Mouse (Mus musculus) liver, adult 2 months (tissue): ENCODE measurements at regions not wholly inside any gene's neighbourhood (a gene's known extent, or its start where the extent isn't known, plus 50 kb on each side); places are given as distances from the start of the nearest gene placed in this dataset.

ENCODE experiments used
- DNase-seq: peaks from one replicate; pipeline ENCODE4 v3.0.0-alpha.2; 2011; ENCODE audit warnings: low read depth, low spot score; ENCODE audit errors: extremely low read depth
- H3K27ac ChIP-seq: fragments of 200-500 bp; replicated peaks from 2 replicates; pipeline ENCODE4 v1.5.1; 2012; ENCODE audit warnings: low read depth, mild to moderate bottlenecking, control low read depth, inconsistent platforms, low read length; ENCODE audit not compliant: insufficient read depth
- H3K27me3 ChIP-seq: fragments of 200-500 bp; 2 replicates; pipeline ENCODE4 v1.6.1; 2012; ENCODE audit warnings: mild to moderate bottlenecking, moderate library complexity, low read length, inconsistent platforms; ENCODE audit not compliant: control insufficient read depth, insufficient read depth
- H3K36me3 ChIP-seq: fragments of 200-500 bp; 2 replicates; pipeline ENCODE4 v1.6.1; 2012; ENCODE audit warnings: low read length, inconsistent platforms; ENCODE audit not compliant: control insufficient read depth, insufficient read depth
- H3K4me1 ChIP-seq: fragments of 200-500 bp; 2 replicates; pipeline ENCODE4 v1.6.1; 2011; ENCODE audit warnings: low read length; ENCODE audit not compliant: control insufficient read depth, insufficient read depth
- H3K4me3 ChIP-seq: fragments of 200-500 bp; 2 replicates; pipeline ENCODE4 v1.5.1; 2011; ENCODE audit warnings: low read depth, mild to moderate bottlenecking, control low read depth, low read length, moderate library complexity; ENCODE audit not compliant: insufficient read depth
- H3K79me2 ChIP-seq: fragments of 200-500 bp; 2 replicates; pipeline ENCODE4 v1.6.1; 2012; ENCODE audit warnings: inconsistent platforms, mild to moderate bottlenecking, low read length, moderate library complexity; ENCODE audit not compliant: control insufficient read depth, insufficient read depth
- H3K9ac ChIP-seq: fragments of 200-500 bp; 2 replicates; pipeline ENCODE4 v1.6.1; 2012; ENCODE audit warnings: low read depth, mild to moderate bottlenecking, control low read depth, inconsistent platforms, low read length
- CTCF ChIP-seq: fragments of 200-500 bp; IDR thresholded peaks from 2 replicates; pipeline ENCODE4 v1.5.1; 2011; ENCODE audit warnings: low read depth, low read length, control low read depth
- POLR2A ChIP-seq: fragments of 200-500 bp; IDR thresholded peaks from 2 replicates; pipeline ENCODE4 v1.6.1; 2011; ENCODE audit warnings: low read length, control low read depth; ENCODE audit not compliant: insufficient read depth; ENCODE audit errors: extremely low read depth
- WGBS: fragments of 180-500 bp; shearing (Covaris S2); methylation state at CpG from one replicate; pipeline ENCODE4 v1.1.7; 2018; 5-methylcytosine and 5-hydroxymethylcytosine counted together

- WGBS: 88% methylated on average over 2 of the region's 2 CpGs
- H3K4me1 ChIP-seq: no peaks in the 10 kb centered on the region
- no peak overlapping the region for H3K27ac ChIP-seq
- H3K9ac ChIP-seq: no peak overlapping the region
- no peaks in the 10 kb centered on the region for H3K79me2 ChIP-seq
- no peaks in the 10 kb centered on the region for H3K36me3 ChIP-seq
- no peaks in the 10 kb centered on the region for H3K27me3 ChIP-seq
- no peak overlapping the region for H3K4me3 ChIP-seq
- DNase-seq: no peak
- TF ChIP-seq CTCF (no peak), POLR2A (no peak)
Measured at GRCm38 (mm10) chr6:108723751-108724150, 59.1 kb upstream of the Arl8b start.

GRCm38 (mm10) chr6:108731107-108731630 lies 51.7 kb upstream of the Arl8b start:
- DNase-seq: no peak
- Histone ChIP-seq H3K4me3 (no peak overlapping the region), H3K27me3 (no peaks in the 10 kb centered on the region), H3K9ac (no peak overlapping the region), H3K27ac (no peak overlapping the region), H3K36me3 (no peaks in the 10 kb centered on the region), H3K79me2 (no peaks in the 10 kb centered on the region), H3K4me1 (no peaks in the 10 kb centered on the region)
- 83% methylated on average over 9 of the region's 9 CpGs for WGBS
- TF ChIP-seq CTCF: no peak
- no peak for TF ChIP-seq POLR2A
